Mouse (Mus musculus) lung, postnatal 0 days (tissue): Measurements from ENCODE around the gene Id3. TPM values are rescaled to one million over a fixed set of nuclear protein-coding genes. Genes with fewer than 3 reads are reported as not detected.

ENCODE experiments used
- ATAC-seq: fragments of 200-750 bp; cut with Nextera tagmentation; 2 replicates; pipeline ENCODE4 v1.8.0; 2017; ENCODE audit warnings: moderate library complexity
- DNase-seq: peaks from one replicate; pipeline ENCODE4 v3.0.0-alpha.2; 2016; ENCODE audit warnings: low spot score
- H3K27ac ChIP-seq: fragments of 300-500 bp; sonication (generic); 2 replicates; pipeline ENCODE4 v1.5.1; 2014; ENCODE audit warnings: antibody characterized with exemption, mild to moderate bottlenecking, low read length, mixed read lengths
- H3K27me3 ChIP-seq: fragments of 300-500 bp; sonication (generic); replicated peaks from 2 replicates; pipeline ENCODE4 v1.6.1; 2014; ENCODE audit warnings: low read length, mixed read lengths; ENCODE audit not compliant: insufficient read depth
- H3K36me3 ChIP-seq: fragments of 300-500 bp; sonication (generic); 2 replicates; pipeline ENCODE4 v1.6.1; 2014; ENCODE audit warnings: low read length, mixed read lengths; ENCODE audit not compliant: insufficient read depth
- H3K4me1 ChIP-seq: fragments of 300-500 bp; sonication (generic); 2 replicates; pipeline ENCODE4 v1.6.1; 2014; ENCODE audit warnings: antibody characterized with exemption, low read depth, low read length, mixed read lengths; ENCODE audit not compliant: insufficient read depth
- H3K4me2 ChIP-seq: fragments of 300-500 bp; sonication (generic); replicated peaks from 2 replicates; pipeline ENCODE4 v1.6.1; 2014; ENCODE audit warnings: low read depth, mild to moderate bottlenecking, low read length, moderate library complexity, mixed read lengths
- H3K4me3 ChIP-seq: fragments of 300-500 bp; sonication (generic); 2 replicates; pipeline ENCODE4 v1.5.1; 2014; ENCODE audit warnings: low read depth, low read length
- H3K9ac ChIP-seq: fragments of 300-500 bp; sonication (generic); replicated peaks from 2 replicates; pipeline ENCODE4 v1.6.1; 2014; ENCODE audit warnings: low read depth, mild to moderate bottlenecking
- H3K9me3 ChIP-seq: fragments of 300-500 bp; sonication (generic); 2 replicates; pipeline ENCODE4 v1.6.1; 2016; ENCODE audit warnings: low read length, mixed read lengths
- CTCF ChIP-seq: IDR thresholded peaks from 2 replicates; pipeline ENCODE4 v1.5.1; 2016; ENCODE audit warnings: antibody characterized with exemption, mild to moderate bottlenecking
- EP300 ChIP-seq: IDR thresholded peaks from 2 replicates; pipeline ENCODE4 v1.6.1; 2016; ENCODE audit warnings: antibody characterized with exemption, mild to moderate bottlenecking, control low read depth
- WGBS: fragments of 180-500 bp; shearing (Covaris S2); extraction: QIAGEN DNeasy Blood & Tissue Kit; methylation state at CpG from one replicate; pipeline ENCODE4 v1.1.7; 2014; 5-methylcytosine and 5-hydroxymethylcytosine counted together
- polyA plus RNA-seq: library from polyadenylated mRNA; unstranded; fragments of >200 nt; fragmentation: Nextera tagmentation; extraction: Ambion mirVana; gene quantifications from 2 replicates; pipeline ENCODE4 v1.2.1, GENCODE M21; 2015

Gene Id3
- polyA plus RNA-seq, 1 experiment from 2014 or later: 477 TPM

- WGBS: 28% methylated on average over 9 of the region's 9 CpGs
- TF ChIP-seq EP300 (no peak), CTCF (no peak)
These were observed 9.5 kb upstream of the Id3 start for GRCm38 (mm10) chr4:136133801-136134200.

DNA sequence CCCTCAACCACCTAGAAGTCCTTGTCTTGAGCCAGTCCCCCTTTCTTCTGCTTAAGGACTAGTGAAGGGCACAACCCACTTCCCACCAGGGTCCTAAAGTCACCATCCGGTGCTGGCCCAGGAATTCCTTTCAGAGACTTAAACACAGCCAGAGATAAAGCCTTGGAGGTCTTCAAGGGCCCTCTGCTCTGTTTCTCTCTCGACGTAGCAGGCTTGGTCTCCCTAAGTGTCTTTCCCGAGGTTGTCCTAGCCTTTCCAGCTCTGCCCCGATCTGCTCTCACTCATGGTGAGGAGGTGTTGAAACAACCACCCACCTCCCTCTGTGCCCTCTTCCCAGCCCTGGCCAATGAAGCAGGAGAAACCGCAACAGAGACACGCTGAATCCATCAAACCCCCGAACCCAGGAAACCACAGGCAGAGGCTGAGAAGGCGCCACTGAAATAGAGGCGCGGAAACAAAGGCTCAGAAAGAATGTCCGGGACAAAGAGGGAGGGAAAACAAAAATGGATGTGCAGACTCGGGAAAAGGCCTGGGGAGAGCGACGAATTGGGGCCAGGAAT, 8.8 kb upstream of the Id3 start:
- peak overlapping the region; percentile 55 for H3K27ac ChIP-seq
- WGBS: 0% methylated on average over 15 of the region's 15 CpGs

More at GRCm38 (mm10) chr4:136133801-136134200, 9.5 kb upstream of the Id3 start:
- H3K4me1 ChIP-seq: peaks cover 21% of the 10 kb centered on the region; the same call in 1 of the 2 replicates
- no peak for DNase-seq
- no peaks in the 10 kb centered on the region for H3K36me3 ChIP-seq
- no peaks in the 10 kb centered on the region for H3K27me3 ChIP-seq
- no peaks in the 10 kb centered on the region for H3K9me3 ChIP-seq
- no peak overlapping the region for H3K9ac ChIP-seq
- peak overlapping the region; percentile 55 for H3K27ac ChIP-seq
- no peak overlapping the region for H3K4me3 ChIP-seq
- no peak for ATAC-seq
- H3K4me2 ChIP-seq: no peak overlapping the region; the same call in 1 of the 2 replicates

GRCm38 (mm10) chr4:136134978-136135873, 8.1 kb upstream of the Id3 start:
- no peaks in the 10 kb centered on the region for H3K9me3 ChIP-seq
- ATAC-seq: peak; percentile 56
- no peak for TF ChIP-seq CTCF
- no peak for TF ChIP-seq EP300
- H3K4me2 ChIP-seq: peak overlapping the region; percentile 90
- peaks cover 31% of the 10 kb centered on the region; the same call in 1 of the 2 replicates for H3K4me1 ChIP-seq
- DNase-seq: peak; percentile 71
- H3K36me3 ChIP-seq: no peaks in the 10 kb centered on the region
- 6% methylated on average over 42 of the region's 50 CpGs for WGBS
- H3K27me3 ChIP-seq: no peaks in the 10 kb centered on the region
- peak overlapping the region; percentile 59 for H3K9ac ChIP-seq
- H3K4me3 ChIP-seq: peak overlapping the region; percentile 46
- H3K27ac ChIP-seq: peak overlapping the region; percentile 55

More for the DNA sequence above, 8.8 kb upstream of the Id3 start:
- Histone ChIP-seq H3K4me1 (peaks cover 26% of the 10 kb centered on the region; the same call in 1 of the 2 replicates), H3K36me3 (no peaks in the 10 kb centered on the region), H3K4me2 (peak overlapping the region; percentile 90), H3K9ac (peak overlapping the region; percentile 59), H3K4me3 (peak overlapping the region; percentile 46), H3K9me3 (no peaks in the 10 kb centered on the region), H3K27me3 (no peaks in the 10 kb centered on the region)
- no peak for TF ChIP-seq EP300
- TF ChIP-seq CTCF: no peak
- ATAC-seq: peak; percentile 48
- peak; percentile 58 for DNase-seq

GRCm38 (mm10) chr4:136135874-136136728, 7.2 kb upstream of the Id3 start:
- 33% methylated on average over 9 of the region's 9 CpGs for WGBS
- Histone ChIP-seq H3K9ac (no peak overlapping the region), H3K4me1 (peaks cover 36% of the 10 kb centered on the region), H3K4me3 (no peak overlapping the region), H3K36me3 (no peaks in the 10 kb centered on the region), H3K4me2 (peak overlapping the region; percentile 90; the same call in 1 of the 2 replicates), H3K27ac (peak overlapping the region; percentile 55), H3K9me3 (no peaks in the 10 kb centered on the region), H3K27me3 (no peaks in the 10 kb centered on the region)
- DNase-seq (peak; percentile 50), ATAC-seq (no peak)
- no peak for TF ChIP-seq EP300
- TF ChIP-seq CTCF: peak; percentile 66

GRCm38 (mm10) chr4:136139326-136140110, 3.8 kb upstream of the Id3 start:
- Histone ChIP-seq H3K9ac (no peak overlapping the region), H3K4me2 (peak overlapping the region; percentile 44), H3K9me3 (no peaks in the 10 kb centered on the region), H3K4me1 (peaks cover 44% of the 10 kb centered on the region), H3K4me3 (no peak overlapping the region), H3K27ac (peak overlapping the region; percentile 97), H3K36me3 (no peaks in the 10 kb centered on the region), H3K27me3 (no peaks in the 10 kb centered on the region)
- WGBS: 42% methylated on average over 17 of the region's 17 CpGs
- ATAC-seq (no peak), DNase-seq (no peak)
- TF ChIP-seq CTCF: no peak
- TF ChIP-seq EP300: no peak
